Mouse (Mus musculus) neural tube, embryonic 10.5 days (tissue): ENCODE data around the gene Pfn3.

ENCODE experiments used
- DNase-seq: peaks from one replicate; pipeline ENCODE4 v3.0.0-alpha.2; 2017; ENCODE audit warnings: low spot score; ENCODE audit errors: extremely low spot score

Pfn3 gene

GRCm38 (mm10) chr13:55398088-55398487 lies 16.9 kb downstream of the Pfn3 start, which contains the start of gene Slc34a1:
Slc34a1 (plus strand) TSS chr13:55398187.
- no peak for DNase-seq

GRCm38 (mm10) chr13:55392933-55393332 lies 22.1 kb downstream of the Pfn3 start:
- DNase-seq, result no peak

- no peak for DNase-seq
Measured at GRCm38 (mm10) chr13:55391626-55392029, 23.4 kb downstream of the Pfn3 start.

GRCm38 (mm10) chr13:55390644-55391043 lies 24.4 kb downstream of the Pfn3 start:
- DNase-seq, result no peak

- no peak for DNase-seq
Measured at GRCm38 (mm10) chr13:55381790-55382189, 33.2 kb downstream of the Pfn3 start.

GRCm38 (mm10) chr13:55378907-55379580 lies 36.0 kb downstream of the Pfn3 start:
- DNase-seq, result no peak

- no peak for DNase-seq
Measured at GRCm38 (mm10) chr13:55375877-55376276, 39.2 kb downstream of the Pfn3 start.

GRCm38 (mm10) chr13:55374206-55374924 lies 40.7 kb downstream of the Pfn3 start:
- no peak for DNase-seq

GRCm38 (mm10) chr13:55371740-55372139 lies 43.3 kb downstream of the Pfn3 start:
- no peak for DNase-seq

- DNase-seq, result no peak
Measured at GRCm38 (mm10) chr13:55371007-55371681, 43.9 kb downstream of the Pfn3 start.

- no peak for DNase-seq
Measured at GRCm38 (mm10) chr13:55370234-55370633, 44.8 kb downstream of the Pfn3 start.

GRCm38 (mm10) chr13:55369531-55370114 lies 45.4 kb downstream of the Pfn3 start, which contains the start of gene Rgs14:
Rgs14 (plus strand) TSS chr13:55369732.
- DNase-seq, result no peak

GRCm38 (mm10) chr13:55368401-55368800 lies 46.6 kb downstream of the Pfn3 start:
- no peak for DNase-seq
